13 mouse cellular contexts compared by ENCODE assay signal in the genomic region with DNA sequence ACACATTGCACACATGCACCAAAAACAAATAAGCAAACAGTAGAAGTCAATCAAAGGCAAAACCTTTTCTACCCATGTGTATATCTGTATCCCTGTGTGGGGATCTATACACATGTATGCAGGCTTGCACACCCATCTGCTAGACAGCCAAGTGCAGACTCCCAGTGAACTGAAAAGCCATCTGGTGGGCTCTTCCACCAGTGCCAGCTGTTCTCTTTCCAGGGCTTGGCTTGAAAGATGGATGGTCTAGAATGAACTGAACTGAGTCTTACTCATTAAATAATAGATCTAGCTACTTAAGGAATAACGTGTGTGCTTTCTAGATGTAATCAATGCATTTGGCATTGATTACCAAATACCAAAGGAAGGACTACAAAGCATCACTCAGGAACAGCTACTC.
"Had no signal": no experiment of that assay in that cellular context is flagged by ENCODE, and none has a peak within 500 bp of the region (broad histone marks: within the 10 kb centered on the region; RNA-seq: fewer than 3 reads in every experiment).

No protein-coding gene starts in this region.

- H3K9ac ChIP-seq: liver, embryonic 15.5 days had no signal

- H3K4me3 ChIP-seq: limb, embryonic 10.5 days; liver, embryonic 15.5 days had no signal

- H3K36me3 ChIP-seq: limb, embryonic 10.5 days; liver, embryonic 15.5 days had no signal

- ATAC-seq: lung, postnatal 0 days; midbrain, embryonic 16.5 days had no signal

- H3K9me3 ChIP-seq: limb, embryonic 10.5 days; liver, embryonic 15.5 days had no signal

- DNase-seq: kidney, adult 18-20 months; kidney, postnatal 10 days; kidney, postnatal 4 days; lung, adult 2 months; lung, postnatal 36 days; right cerebral cortex, adult 18-20 months; right cerebral cortex, postnatal 25 days; thymus, postnatal 36 days had no signal

- H3K4me2 ChIP-seq: liver, embryonic 11.5 days; liver, embryonic 15.5 days had no signal

- H3K27me3 ChIP-seq: liver, embryonic 15.5 days had no signal

- H3K4me1 ChIP-seq: liver, embryonic 15.5 days had no signal

- H3K27ac ChIP-seq: limb, embryonic 10.5 days; liver, embryonic 15.5 days had no signal
